Mouse (Mus musculus) heart, postnatal 0 days (tissue): ENCODE data around the gene Neu2.

ENCODE experiments used
- CTCF ChIP-seq: IDR thresholded peaks from 2 replicates; pipeline ENCODE4 v1.5.1; 2016; ENCODE audit warnings: antibody characterized with exemption, control low read depth, low read depth
- EP300 ChIP-seq: IDR thresholded peaks from 2 replicates; pipeline ENCODE4 v1.6.1; 2016; ENCODE audit warnings: antibody characterized with exemption, low read depth

DNA sequence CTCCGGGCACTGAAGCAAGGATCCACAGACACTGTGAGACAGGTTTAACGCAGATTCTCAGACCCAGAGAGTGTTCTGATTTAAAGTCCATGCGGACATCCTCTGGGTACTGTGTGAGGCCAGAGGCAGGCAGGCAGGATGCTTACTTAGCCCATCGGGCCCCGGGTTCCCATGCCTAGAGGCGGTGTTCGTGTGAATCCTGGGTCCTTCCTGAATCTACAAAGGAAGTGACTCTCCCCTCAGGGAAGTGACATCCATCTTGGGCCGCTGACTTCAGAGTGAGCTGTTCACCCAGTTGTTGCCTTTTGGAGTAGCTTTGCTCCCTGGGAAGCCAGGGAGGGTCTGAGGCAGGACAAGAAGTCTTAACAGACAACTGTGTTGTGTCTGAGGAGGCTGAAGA is 130.0 kb downstream of the Neu2 start:
- TF ChIP-seq CTCF (no peak), EP300 (no peak)
